Mouse (Mus musculus): ENCODE measurements around the gene Tekt2.

DNA sequence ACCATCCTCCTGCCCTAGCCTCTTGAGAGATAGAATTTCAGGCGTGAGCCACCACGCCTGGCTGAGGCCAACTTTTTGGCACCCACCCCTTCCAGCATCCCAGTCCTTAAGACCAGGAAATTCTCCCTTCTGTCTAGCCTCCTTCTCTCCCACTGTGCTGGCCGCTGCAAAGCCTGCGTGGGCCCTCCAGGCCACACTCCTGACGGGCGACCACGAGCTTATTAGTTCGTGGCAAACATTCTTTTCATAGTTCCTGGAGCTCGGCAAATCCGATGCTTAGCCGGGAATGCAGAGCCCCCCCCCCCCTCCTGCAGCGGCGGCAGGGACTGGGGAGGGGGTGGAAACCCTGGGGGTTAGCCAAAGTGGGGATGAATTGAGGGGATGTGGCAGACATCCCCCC lies 34.3 kb downstream of the Tekt2 start:
- TF ChIP-seq POLR2A (IDR thresholded peaks at IDR 0.05; ENCODE audit: low read depth, low read length) (no peak), CTCF (IDR thresholded peaks at IDR 0.05; ENCODE audit: borderline replicate concordance, insufficient read depth, low read length) (no peak)
